Mouse (Mus musculus): ENCODE data around the gene Lin52.

GRCm38 (mm10) chr12:84451801-84452200, 579 bp downstream of the Lin52 start:
- TF ChIP-seq CTCF (IDR thresholded peaks at IDR 0.05; ENCODE audit: borderline replicate concordance, insufficient read depth, low read depth, low read length): no peak
- no peak for TF ChIP-seq POLR2A (IDR thresholded peaks at IDR 0.05; ENCODE audit: borderline replicate concordance, insufficient read depth, low read length)

All from cerebellum, adult 2 months (tissue).